Mouse (Mus musculus) left cerebral cortex, postnatal 25 days (tissue): Measurements from ENCODE around the gene Lrrc20. TPM values are rescaled to one million over a fixed set of nuclear protein-coding genes. Genes with fewer than 3 reads are reported as not detected.

Experiments used
- DNase-seq, 2 experiments: peaks; one replicate each; pipeline ENCODE4 v3.0.0; 2022; ENCODE audit warnings: low spot score in 2 of 2, mixed read lengths in 1 of 2
- intact Hi-C: fragments of 180-260 bp; cut with DNase I; formaldehyde crosslinking; loops from one replicate; pipeline ENCODE4 v1.15.1; 2025
- total RNA-seq, 2 experiments: library from RNA; stranded (reverse); gene quantifications; 2 replicates each; pipeline ENCODE4 v1.2.3; 2021

The Lrrc20 gene
- total RNA-seq, 2 experiments from 2014 or later, result 17.5 to 18.0 TPM

GRCm38 (mm10) chr10:61506381-61507200, 31.0 kb downstream of the Lrrc20 start:
- intact Hi-C loops, result no loop called here
- DNase-seq, result no peak

- intact Hi-C loops, result no loop called here
- DNase-seq, result no peak
These were observed 34.3 kb downstream of the Lrrc20 start for GRCm38 (mm10) chr10:61509873-61510272.

- no peak for DNase-seq
- intact Hi-C loops, result no loop called here
These were observed 35.2 kb downstream of the Lrrc20 start for GRCm38 (mm10) chr10:61510809-61511208.

- no peak for DNase-seq
- intact Hi-C loops, result no loop called here
These were observed 36.8 kb downstream of the Lrrc20 start for GRCm38 (mm10) chr10:61512215-61512889.

GRCm38 (mm10) chr10:61516866-61517265, 41.3 kb downstream of the Lrrc20 start:
- no peak for DNase-seq
- intact Hi-C loops, result no loop called here

GRCm38 (mm10) chr10:61517296-61518071, 41.9 kb downstream of the Lrrc20 start:
- DNase-seq, result no peak

GRCm38 (mm10) chr10:61518320-61518719, 42.7 kb downstream of the Lrrc20 start:
- no peak for DNase-seq
- intact Hi-C loops, result no loop called here

More at GRCm38 (mm10) chr10:61517296-61518071, 41.9 kb downstream of the Lrrc20 start:
- intact Hi-C loops, result no loop called here

GRCm38 (mm10) chr10:61519491-61519890, 43.9 kb downstream of the Lrrc20 start:
- intact Hi-C loops, result no loop called here
- no peak for DNase-seq

- intact Hi-C loops, result no loop called here
- no peak for DNase-seq
These were observed 45.1 kb downstream of the Lrrc20 start for GRCm38 (mm10) chr10:61520714-61521113.

GRCm38 (mm10) chr10:61530936-61531335, 55.3 kb downstream of the Lrrc20 start:
- intact Hi-C loops, result no loop called here
- DNase-seq, result no peak

- DNase-seq, result no peak
- intact Hi-C loops, result no loop called here
These were observed 57.7 kb downstream of the Lrrc20 start for GRCm38 (mm10) chr10:61533285-61533684.

- intact Hi-C loops, result no loop called here
- DNase-seq, result no peak
These were observed 58.9 kb downstream of the Lrrc20 start for GRCm38 (mm10) chr10:61534371-61535101.

GRCm38 (mm10) chr10:61535441-61535840, 59.8 kb downstream of the Lrrc20 start:
- intact Hi-C loops, result no loop called here
- no peak for DNase-seq

GRCm38 (mm10) chr10:61536130-61537035, 60.8 kb downstream of the Lrrc20 start:
- no peak for DNase-seq
- intact Hi-C loops, result no loop called here

- no peak for DNase-seq
- intact Hi-C loops, result no loop called here
These were observed 61.4 kb downstream of the Lrrc20 start for GRCm38 (mm10) chr10:61537036-61537380.

GRCm38 (mm10) chr10:61538446-61538845, 62.8 kb downstream of the Lrrc20 start:
- intact Hi-C loops, result no loop called here
- no peak for DNase-seq

GRCm38 (mm10) chr10:61544127-61544862, 68.7 kb downstream of the Lrrc20 start:
- no peak for DNase-seq
- intact Hi-C loops, result no loop called here

- intact Hi-C loops, result no loop called here
These were observed 69.3 kb downstream of the Lrrc20 start for GRCm38 (mm10) chr10:61544863-61545240.

More at GRCm38 (mm10) chr10:61544863-61545240, 69.3 kb downstream of the Lrrc20 start:
- no peak for DNase-seq
